Mouse (Mus musculus) liver, postnatal 0 days (tissue): Measurements from ENCODE around the gene Syt15.

Experiments
- CTCF ChIP-seq: sonication (generic); IDR thresholded peaks from 2 replicates; pipeline ENCODE4 v1.5.1; 2016; ENCODE audit warnings: antibody characterized with exemption, low read depth
- EP300 ChIP-seq: IDR thresholded peaks from 2 replicates; pipeline ENCODE4 v1.6.1; 2016; ENCODE audit warnings: antibody characterized with exemption, low read depth, mild to moderate bottlenecking

- no peak for TF ChIP-seq CTCF
- no peak for TF ChIP-seq EP300
These were observed 40.0 kb upstream of the Syt15 start for GRCm38 (mm10) chr14:34179351-34179750.
